Mouse (Mus musculus): ENCODE data around the gene Prdx4. TPM values are rescaled to one million over a fixed set of nuclear protein-coding genes. Genes with fewer than 3 reads are reported as not detected.

Prdx4 gene
- polyA plus RNA-seq, 1 experiment: 32.8 TPM

DNA sequence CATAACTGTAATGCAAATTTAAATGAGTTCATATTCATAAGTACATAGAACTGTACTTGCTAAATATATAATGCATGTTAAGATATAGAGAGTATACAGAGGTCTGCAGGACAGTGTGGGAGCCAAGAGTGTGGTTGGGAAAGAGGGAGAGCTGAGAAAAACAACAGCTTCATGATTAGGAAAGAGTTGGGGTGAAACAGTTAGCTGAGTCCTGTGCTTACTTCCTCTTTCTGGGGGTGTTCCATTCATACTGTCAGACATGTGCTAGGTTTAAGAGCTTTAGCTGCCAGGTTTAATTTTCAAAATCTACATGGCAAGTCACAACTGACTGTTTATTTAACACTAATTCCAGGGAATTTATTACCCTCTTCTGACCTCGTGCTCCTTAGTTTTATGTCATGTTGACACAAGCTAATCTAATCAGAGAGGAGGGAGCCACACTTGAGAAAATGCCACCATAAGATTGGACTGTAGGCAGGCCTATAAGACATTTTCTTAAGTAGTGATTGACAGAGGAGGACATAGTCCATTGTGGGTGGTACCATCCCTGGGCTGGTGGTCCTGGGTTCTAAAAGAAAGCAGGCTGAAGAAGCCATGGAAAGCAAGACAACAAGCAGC is 60.0 kb downstream of the Prdx4 start:
- no peaks in the 10 kb centered on the region for H3K9me3 ChIP-seq
- H3K27me3 ChIP-seq (replicated peaks): no peaks in the 10 kb centered on the region
- H3K36me3 ChIP-seq (replicated peaks; ENCODE audit: low read length): peaks cover 64% of the 10 kb centered on the region
- H3K4me3 ChIP-seq (replicated peaks): no peak overlapping the region
- TF ChIP-seq FLI1 (IDR thresholded peaks at IDR 0.05; ENCODE audit: low read length) (no peak), GATA1 (IDR thresholded peaks at IDR 0.05; ENCODE audit: borderline replicate concordance, low read length) (no peak)
- H3K4me1 ChIP-seq: no peaks in the 10 kb centered on the region

DNA sequence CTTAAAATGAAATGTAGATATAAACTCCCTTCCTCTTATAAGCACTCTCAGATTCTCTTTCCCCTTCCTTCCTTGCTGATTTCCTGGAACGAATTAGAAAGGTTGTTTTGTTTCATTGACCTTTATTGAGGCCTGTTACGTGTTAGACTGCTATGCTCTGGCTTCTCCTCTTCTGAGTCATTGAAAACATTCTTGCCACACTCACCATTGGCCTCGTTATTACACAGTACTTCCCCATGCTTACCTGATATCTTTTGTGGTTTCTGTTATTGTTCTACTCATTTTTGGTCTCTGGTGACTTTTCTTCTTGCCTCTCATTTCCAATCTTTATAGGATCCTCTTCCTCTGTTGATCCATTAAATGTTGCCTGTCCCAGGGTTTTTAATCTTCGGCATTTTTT is 62.1 kb downstream of the Prdx4 start:
- H3K27me3 ChIP-seq (replicated peaks): no peaks in the 10 kb centered on the region
- H3K9me3 ChIP-seq: no peaks in the 10 kb centered on the region
- H3K4me3 ChIP-seq (replicated peaks): no peak overlapping the region
- H3K36me3 ChIP-seq (replicated peaks; ENCODE audit: low read length): peaks cover 67% of the 10 kb centered on the region
- H3K4me1 ChIP-seq: no peaks in the 10 kb centered on the region
- no peak for TF ChIP-seq FLI1 (IDR thresholded peaks at IDR 0.05; ENCODE audit: low read length)
- no peak for TF ChIP-seq GATA1 (IDR thresholded peaks at IDR 0.05; ENCODE audit: borderline replicate concordance, low read length)

Other genes with a start within 250 kb of the Prdx4 start
- not detected in 2 replicates for gene Magea2, start 247.1 kb downstream of the Prdx4 start, polyA plus RNA-seq (2012; ENCODE audit: insufficient read depth, low replicate concordance)
- not detected in 2 replicates for gene Cldn34b2, start 212.3 kb downstream of the Prdx4 start, polyA plus RNA-seq (2012; ENCODE audit: insufficient read depth, low replicate concordance)
- 4.9 and 49.7 TPM in 2 replicates for gene Sat1, start 124.3 kb downstream of the Prdx4 start, polyA plus RNA-seq (2012; ENCODE audit: insufficient read depth, low replicate concordance)
- gene Acot9, start 78.3 kb downstream of the Prdx4 start, polyA plus RNA-seq (2012; ENCODE audit: insufficient read depth, low replicate concordance): 3.1 and 7.0 TPM in 2 replicates

Data from megakaryocyte, embryonic 14.5 days (primary cell).